Mouse (Mus musculus) embryo, embryonic 11.5 days (tissue): Measurements from ENCODE around the gene Cldn15.
"Not testable (repeated sequence)": the region's sequence is repeated elsewhere in the genome, so short reads cannot be mapped to it uniquely, and the experiment has no call there.

ENCODE experiments used
- DNase-seq: peaks from one replicate; pipeline ENCODE4 v3.0.0-alpha.2; 2012; ENCODE audit warnings: low read depth, low spot score

Cldn15 gene

DNA sequence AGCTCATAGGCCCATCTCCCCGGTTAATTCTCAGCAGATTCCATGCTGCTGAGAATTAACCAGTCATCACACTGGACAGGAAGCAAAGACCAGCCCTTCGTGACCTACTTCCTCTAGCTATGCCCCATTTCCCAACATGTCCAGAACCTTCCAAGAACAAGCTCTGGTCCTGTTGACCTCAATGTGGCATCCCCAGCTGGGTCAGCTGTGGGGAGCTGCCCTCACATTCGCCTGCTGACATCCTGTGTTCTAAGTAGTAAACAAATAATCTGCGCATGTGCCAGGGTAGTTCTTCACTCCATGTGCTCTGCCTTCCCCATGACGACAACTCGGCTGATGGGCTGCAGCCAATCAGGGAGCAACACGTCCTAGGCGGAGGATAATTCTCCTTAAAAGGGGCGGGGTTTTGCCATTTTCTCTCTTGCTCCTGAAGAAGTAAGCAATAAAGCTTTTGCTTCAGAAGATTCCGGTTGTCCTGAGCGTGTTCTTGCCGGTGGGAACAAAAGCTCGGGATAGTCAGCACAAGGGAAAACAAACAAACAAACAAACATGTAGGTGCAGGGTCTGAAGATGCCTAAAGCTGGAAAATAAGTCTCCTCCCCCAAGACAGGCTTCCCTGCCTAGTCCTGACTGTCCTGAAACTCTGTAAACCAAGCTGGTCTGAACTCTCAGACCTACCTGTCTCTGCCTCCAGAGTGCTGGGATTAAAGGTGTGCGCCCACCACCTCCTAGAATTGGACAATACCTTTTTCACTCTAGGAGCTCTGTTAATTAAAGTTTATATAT lies 16.7 kb upstream of the Cldn15 start:
- not testable (repeated sequence) for DNase-seq

DNA sequence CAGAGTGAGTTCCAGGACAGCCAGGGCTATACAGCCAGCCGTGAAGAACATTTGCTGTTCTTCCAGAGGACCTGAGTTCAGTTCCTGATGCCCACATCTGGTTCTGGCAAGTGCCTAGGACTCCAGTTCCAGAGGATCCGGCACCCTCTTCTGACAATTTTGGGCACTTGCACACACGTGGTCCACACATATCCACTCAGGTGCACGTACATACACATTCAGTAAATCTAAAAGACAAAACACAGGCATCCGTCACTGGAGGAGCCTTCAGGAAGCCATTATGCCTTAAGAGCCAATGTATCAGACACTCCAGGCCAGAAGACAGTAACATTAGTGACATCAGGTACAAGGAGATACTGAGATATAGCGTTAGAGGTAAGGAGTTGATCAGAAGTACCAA lies 15.9 kb upstream of the Cldn15 start:
- no peak for DNase-seq

DNA sequence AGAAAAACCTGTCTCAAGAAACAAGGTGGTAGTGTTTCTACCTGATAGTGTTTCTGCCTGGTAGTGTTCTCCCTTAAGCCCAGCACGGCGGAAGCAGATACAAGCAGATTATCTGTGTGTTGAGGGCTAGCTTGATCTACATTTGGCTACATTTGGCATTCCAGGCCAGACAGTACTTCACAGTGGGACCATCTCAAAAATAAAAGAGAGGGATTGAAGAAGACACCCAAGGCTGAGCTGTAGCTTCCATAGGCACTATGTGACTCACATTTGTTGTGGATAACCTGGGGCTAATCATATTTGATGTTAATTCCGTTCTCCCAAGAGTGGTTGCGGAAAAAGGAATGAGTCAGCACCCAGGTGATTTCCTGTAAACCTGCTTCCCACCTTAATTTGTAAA lies 14.3 kb upstream of the Cldn15 start:
- DNase-seq = no peak

DNA sequence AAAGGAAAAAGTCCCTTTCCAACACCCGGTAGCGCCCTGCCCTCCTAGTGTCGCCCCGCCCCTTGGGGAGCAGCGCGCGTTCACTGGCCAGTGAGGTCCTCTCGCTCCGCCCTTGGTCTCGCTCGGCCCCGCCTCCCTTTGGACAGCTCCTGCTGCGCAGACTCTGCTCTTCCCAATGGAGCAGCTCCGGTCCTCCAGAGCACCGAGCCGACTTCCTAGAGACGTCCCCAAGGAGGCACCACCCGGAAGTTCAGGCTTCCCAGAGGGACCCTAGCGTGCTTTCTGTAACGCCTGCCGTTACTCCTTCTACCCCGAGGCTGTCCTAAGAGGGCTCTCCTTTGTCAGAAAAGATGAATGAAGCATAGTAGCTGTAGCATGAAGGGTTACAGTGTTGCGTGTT lies 13.4 kb upstream of the Cldn15 start, which contains the start of gene Fis1:
Gene Fis1, plus strand, starts transcription at position 261 of the 400 bp plus-strand sequence.
- peak; percentile 94 for DNase-seq

DNA sequence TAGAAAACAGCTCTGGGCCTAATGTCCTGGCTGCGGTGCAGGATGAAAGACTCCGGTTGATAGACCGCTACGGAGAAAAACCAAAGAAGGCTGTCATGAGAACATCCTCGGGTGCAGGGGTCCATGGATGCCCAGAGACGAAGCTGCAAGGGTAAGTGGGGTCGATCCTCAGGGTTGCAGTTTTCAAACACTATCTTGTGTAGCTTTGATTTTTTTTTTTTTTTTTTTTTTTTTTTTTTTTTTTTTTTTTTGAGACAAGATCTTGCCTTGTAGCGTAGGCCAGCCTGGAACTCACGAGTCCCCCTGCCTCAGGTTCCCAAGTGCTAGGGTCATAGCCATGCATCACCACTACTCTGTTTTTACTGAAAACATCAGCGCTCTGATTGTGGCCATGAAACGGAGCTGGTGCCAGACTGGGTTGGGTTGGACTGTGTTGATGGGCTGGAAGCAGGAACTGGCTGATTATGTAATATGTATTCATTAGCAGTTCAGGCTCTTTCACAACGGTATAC lies 12.9 kb upstream of the Cldn15 start:
- DNase-seq = no peak

DNA sequence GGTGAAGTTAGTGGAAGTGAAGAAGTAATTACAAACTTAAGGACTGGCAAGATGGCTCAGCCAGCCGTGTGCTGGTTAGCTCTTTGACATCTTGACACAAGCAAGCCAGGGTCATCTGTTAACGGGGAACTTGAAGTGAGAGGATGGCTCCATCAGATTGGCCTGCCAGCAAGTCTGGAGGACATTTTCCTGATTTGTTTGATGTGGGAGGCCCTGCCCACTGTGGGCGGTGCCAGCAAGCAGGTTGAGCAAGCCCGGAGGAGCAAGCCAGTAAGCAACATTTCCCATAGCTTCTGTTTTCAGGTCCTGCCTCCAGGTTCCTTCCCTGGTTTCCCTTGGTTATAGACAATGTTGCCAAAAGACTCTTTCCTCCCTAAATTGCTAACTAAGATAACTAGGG lies 10.8 kb upstream of the Cldn15 start:
- no peak for DNase-seq

DNA sequence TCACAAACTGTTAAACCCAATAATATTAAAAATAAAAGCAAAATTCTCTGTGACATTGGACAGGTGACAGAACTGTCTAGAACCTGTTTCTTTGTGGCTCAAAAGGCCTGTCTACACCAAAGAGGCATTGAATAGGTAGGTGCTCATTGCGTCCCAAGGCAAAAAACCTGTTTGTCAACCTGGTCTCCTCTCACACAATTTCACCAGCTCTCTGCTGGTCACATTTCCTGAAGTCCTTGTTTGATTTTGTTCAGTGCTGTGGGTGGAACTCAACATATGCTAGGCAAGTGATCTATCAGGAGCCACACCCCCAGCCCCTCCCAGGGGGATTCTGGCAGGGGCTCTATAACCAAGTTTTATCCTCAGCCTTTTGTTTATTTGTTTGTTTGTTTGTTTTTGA lies 9.2 kb upstream of the Cldn15 start:
- no peak for DNase-seq

DNA sequence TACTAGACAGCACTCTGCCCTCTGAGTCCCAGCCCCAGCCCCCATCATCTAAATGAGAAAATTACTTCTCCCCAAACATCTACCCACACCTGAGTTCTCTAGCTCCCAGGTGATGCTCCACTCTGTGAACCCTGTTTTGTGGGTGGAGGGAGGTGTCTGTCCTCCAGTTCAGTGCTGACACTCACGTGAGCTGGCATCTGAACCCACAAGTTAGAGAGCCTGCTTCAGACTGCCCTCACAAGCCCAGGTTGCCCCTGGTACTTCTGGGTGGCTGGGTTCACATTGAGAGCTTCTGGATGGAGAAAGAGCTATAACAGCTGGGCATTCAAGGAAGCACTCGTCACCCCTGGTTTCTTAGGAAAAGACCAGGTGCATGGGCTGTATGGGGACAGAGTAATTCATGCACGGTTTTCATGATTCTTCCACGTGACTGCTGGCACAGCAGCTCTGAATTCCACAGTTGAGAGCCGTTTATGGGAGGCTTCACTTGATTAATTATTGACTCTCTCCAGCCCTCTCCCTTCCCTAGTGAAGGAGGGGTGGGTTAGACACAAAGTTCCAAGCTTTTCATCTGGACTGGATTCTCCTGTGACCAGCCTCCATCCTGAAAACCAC lies 7.3 kb upstream of the Cldn15 start:
- DNase-seq = no peak

DNA sequence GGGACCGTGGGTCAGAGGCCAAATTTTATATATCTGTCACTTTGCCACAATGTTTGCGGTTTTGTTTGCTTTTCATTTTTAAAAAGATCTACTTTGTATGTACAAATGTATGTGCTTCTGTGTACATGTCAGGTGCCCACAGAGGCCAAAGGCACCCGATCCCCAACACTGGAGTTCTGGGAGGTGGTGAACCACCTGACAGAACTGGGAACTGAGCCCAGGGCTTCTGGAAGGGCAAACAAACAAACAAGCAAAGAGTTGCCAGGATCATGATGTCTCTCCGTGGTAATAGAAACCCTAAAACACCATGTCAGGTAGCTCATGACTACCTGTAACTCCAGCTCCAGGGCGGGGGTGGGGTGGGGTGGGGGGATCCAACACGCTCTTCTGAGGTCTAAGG lies 6.4 kb upstream of the Cldn15 start:
- no peak for DNase-seq

DNA sequence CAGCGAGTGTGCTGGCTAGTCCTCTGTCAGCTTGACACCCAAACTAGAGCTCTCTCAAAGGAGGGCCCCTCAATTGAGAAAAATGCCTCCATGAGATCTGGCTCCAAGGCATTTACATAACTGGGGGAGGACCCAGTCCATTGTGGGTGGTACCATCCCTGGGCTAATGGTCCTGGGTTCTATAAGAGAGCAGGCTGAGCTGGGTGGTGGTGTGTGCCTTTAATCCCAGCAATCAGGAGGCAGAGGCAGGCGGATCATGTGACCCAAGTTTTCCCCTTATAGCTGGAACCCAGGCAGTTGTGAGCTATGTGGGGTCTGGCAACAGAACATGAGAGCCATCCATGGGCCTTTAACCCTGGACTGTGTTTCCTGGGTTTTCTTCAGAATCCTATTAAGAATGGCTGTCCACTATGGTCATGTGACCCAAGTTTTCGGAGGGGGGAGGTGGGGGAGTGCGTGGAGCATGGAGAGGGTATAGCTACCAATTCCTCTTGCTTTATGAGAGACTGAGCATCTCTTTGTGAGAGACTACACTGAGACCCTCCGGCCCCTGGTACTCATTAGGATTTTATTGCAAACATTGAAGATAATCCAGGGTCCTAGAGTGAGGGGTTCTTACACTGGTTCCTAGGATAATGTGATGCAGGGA lies 5.0 kb upstream of the Cldn15 start:
- no peak for DNase-seq

DNA sequence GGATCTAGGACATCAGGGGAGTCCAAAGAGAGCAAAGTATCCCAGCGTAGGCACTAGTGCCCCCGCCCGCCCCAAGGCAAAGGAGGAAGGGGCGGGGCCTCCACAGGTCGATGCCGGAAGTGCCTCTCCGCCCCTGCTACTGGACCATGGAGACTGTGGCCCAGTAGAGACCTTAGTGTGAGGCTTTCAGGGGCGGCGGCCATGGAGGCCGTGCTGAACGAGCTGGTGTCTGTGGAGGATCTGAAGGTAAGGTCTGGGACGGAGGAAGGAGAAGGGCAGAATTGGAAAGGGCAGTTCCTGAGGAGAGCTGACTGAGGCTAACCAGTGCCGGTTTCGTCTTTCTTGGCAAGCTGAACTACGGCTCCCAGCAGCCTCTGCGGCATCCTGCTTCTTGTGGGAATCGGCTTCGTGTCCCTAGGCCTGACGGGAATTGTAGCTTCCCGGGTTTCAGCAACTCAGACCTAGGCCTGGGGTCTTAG lies 4.4 kb upstream of the Cldn15 start:
- peak; percentile 80 for DNase-seq

DNA sequence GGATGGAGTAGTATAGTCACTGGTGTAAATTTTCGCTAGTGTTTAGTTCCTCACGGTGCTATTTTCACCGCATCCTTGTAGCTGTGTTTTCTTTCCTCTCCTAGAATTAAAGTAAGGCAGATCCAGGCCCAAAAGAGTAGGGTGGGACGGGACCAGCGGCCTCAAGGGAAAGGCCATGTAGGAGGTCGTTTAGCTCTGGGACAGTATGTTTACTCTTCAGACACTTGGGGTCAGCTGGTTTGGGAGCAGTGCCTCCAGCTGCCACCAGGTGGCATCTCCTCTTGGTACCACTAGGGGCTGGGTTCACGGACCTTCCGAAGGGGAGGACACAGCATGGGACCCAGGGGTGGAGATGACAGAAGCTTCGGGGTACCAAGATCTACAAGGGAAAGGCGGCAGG lies 3.9 kb upstream of the Cldn15 start:
- DNase-seq = peak; percentile 57

DNA sequence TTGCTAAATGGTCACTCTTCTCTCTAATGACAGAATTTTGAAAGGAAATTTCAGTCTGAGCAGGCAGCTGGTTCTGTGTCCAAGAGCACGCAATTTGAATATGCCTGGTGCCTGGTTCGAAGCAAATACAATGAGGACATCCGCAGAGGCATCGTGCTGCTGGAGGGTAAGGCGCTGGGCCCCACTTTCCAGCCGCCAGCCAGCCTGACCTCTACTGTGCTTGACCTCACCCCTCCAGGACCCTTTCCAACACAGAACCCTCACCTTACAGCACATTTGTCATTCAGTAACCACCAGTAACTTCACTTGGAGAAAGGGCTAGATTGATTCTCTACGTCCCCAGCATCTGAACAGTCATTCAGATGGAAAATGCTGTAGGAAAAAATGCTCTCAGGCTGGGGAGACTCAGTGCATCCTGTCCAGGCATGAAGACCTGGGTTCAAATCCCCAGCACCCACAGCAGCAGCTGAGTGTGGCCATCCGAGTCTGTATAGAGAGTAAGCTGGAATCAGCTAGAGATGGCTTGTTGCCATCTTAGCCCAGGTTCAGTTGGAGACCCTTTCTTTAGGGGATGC lies 3.4 kb upstream of the Cldn15 start:
- no peak for DNase-seq

DNA sequence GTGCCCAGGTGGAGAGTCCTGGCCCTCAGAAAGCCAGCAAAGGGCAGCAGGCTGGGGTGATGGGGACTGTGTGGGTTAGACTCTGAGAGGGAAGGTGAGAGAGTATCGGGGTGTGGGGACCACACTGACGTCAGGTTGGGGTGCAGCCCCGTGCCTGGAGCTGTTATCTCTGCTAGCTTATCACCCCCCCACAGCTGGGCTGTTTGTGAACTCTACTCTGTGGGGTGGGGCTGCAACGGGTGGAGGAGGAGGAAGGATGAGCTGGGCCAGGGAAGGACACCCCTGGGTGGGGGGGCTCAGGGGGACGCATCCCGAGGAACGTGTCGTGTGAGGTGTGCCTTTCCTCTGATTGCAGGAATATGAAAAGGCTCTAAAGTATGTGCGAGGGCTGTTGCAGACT lies 1.2 kb upstream of the Cldn15 start:
- no peak for DNase-seq

DNA sequence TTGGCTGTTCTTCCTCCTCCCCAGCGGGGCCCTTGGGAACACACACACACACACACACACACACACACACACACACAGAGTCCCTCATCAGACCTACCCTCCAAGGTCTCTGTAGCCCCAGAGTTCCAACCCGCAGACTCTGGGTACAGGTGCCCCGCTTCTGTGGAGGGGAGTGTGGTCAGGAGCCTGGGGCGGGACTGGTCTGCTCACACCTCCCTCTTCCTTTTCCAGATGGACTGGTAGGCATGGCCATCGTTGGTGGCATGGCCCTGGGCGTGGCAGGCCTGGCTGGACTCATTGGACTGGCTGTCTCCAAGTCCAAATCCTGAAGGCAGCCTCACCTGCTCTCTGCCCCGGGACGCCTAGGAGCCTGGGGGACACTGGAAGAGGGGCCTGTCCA lies 730 bp upstream of the Cldn15 start:
- no peak for DNase-seq

DNA sequence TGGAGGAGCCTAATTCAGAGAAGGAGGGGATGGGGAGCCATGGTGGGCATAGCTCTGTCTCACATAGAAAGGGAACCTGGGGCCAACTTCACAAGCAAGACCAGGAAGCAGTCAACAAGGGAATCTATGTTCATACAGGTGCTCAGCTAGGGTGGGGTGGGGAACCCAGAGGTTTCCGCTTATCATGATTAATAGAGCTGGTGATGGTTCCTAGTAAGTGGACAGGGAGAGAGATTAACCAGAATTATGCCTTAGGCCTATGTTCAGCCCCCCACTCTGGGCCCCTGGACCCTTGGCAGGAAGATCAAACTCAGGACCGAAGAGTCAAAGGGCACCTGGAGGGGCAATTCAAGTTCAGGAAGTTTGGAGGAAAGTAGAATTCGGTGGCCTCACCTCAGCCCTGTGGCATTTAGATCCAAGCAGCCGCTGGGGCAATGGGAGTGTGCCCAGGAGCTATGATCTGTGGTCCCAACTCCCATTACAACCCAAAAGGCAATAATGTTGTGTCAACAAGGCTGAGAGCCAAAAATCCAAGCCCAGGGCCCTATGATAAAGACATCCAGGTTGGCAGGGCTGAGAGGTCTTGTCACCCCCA lies 542 bp downstream of the Cldn15 start:
- no peak for DNase-seq

DNA sequence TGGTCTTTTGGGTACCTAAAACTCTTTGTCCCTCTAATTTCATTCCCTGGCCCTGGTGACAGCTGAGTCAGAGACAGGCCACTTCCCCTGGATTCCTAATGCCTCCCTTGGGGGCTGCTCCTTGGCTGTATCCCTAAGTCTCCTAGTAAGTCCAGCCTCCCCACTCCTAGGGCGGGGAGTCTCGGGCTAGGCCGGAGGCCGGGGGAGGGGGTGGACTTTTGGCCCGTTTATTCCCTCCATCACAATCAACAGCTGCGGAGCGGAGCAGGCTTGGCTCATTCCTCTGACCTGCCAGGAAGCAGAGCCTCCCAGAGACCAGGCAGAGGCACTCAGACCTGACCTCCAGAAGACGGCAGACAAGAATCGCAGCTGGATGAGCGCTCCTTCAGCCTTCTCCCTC lies 1.2 kb downstream of the Cldn15 start:
- DNase-seq = no peak

DNA sequence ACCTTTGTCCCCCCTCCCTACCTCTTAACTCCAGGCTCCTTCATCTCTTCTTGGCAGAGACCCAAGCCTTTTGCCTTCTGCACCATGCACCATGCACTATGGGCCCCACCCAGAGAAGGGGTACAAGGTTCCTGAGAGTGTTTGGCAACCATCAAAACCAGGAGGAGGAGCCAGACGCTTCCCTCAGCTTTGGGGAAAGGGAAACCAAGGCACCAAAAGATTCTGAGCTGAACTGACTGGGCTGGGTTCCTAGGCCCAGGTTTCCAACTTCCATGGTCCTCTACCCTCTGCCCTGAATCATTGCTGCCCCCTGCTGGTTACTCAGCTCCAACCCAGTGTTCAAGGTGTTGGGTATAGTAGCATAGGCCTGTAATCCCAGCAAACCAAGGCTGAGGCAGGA lies 4.3 kb downstream of the Cldn15 start:
- DNase-seq = peak; percentile 42

DNA sequence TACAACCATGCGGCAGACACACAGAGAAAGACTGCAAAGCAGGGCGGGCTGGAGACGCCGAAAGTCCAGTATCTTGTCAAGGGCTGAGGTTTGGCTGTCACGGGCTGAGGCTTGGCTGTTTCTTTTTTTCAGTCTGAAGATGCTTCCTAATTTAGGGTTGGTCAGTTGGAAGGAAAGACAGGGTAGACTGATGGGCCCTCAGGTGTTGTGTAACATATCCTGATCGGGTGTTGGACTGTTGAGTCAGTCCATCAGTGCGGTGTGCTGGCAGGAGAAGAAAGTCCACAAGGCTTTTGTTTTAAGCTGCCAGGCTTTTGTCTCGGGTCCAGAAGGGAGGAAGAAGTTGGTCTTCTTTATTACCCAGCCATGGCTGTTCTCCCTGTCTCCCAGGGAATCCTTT lies 7.3 kb downstream of the Cldn15 start:
- no peak for DNase-seq

DNA sequence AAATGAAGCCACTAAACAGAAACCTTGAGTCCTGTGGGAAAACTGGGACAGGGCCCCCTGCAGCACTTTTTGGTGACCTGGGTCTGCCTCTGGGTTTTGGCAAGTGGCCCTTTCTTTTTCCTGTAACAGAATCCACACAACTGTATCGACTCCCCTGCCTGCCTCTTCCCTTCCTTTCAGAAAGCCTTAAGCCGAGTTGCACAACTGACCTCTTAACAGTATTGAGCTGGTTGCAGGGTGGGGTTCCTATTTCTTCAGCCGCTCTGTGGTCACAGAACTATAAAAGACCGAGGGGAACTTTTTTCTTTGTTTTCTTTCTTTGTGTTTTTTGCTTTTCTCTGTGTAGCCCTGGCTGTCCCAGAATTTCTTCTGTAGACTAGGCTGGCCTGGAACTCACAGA lies 11.4 kb downstream of the Cldn15 start:
- DNase-seq = no peak

DNA sequence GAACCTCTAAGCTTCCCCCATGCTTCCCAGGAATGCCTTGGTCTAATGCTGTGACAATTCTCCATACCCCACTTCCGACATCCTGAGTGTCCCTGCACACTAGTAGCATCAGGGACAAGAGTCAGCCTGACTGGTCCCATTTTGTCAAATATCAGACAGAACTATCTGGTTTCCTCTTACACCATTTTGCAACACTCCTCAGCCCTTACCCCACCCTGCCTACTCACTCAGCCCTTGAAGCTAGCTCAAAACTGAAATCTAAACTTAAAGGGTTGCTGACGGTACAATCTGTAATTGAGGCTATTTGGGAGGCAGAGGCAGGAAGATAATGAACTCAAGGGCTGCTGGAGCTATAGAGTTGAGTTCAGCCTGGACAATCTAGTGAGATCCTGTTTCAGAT lies 13.3 kb downstream of the Cldn15 start:
- no peak for DNase-seq

DNA sequence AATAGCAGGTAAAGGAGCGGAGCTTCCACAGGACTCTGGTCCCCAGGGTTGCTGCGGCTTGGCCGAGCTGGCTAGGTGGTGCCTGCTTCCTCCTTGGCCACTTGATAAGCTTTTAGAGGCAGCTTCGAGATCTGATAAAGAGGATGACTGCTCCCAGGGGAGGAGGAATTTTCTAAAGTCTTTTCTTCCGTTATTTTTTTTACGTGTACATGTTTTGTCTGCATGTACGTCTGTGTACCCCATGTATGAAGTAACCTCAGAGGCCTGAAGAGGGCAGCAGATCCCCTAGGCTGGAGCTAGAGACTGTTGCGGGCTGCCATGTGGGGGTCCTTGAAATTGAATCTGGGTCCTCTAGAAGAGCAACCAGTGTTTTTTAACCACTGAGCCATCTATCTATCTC lies 14.6 kb downstream of the Cldn15 start:
- no peak for DNase-seq
